Mouse (Mus musculus) stomach, postnatal 0 days (tissue): ENCODE results near the gene Tdrd3.

Experiments used
- CTCF ChIP-seq: IDR thresholded peaks from 2 replicates; pipeline ENCODE4 v1.5.1; 2016; ENCODE audit warnings: antibody characterized with exemption, low read depth, mild to moderate bottlenecking, moderate library complexity
- EP300 ChIP-seq: optimal IDR thresholded peaks from 2 replicates; pipeline ENCODE3; 2016; ENCODE audit warnings: antibody characterized with exemption

DNA sequence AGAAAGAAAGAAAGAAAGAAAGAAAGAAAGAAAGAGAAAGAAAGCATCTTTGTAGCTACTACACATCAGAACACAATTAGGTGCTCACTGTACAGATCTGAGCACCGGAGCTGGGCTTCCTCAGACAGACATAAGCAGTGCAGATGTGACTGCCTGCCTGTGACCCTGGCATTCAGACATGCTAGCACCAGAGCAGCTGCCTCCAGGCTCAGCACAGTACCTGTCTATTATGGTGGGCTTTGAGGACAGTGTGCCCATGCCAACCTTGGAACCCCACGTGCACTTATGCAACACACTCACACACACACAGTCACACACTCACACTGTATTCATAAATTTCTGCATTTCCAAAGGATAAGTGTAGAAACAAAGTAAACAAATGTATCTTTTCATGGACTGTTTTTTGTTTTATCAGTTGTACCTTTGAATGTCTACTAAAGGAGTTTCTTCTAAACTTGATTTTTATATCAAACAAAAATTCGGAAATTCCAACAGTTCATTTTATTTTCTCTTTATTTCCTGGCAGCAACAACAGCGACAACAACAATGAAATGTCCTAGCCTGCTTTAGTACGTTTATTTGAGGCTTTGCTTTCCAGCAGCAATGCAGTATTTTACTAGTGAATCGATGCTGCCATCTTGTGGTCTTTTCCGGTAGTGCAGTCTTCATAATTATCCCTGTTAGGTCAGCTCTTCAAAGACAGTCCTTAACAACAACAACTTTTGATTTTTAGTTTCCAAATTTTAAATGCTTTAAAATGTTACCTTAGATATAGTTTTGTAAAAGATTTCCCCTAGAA lies 35.4 kb downstream of the Tdrd3 start:
- TF ChIP-seq CTCF, result peak; percentile 96
- no peak for TF ChIP-seq EP300
